Mouse (Mus musculus) heart, embryonic 11.5 days (tissue): Measurements from ENCODE around the gene Leng9. TPM values are rescaled to one million over a fixed set of nuclear protein-coding genes. Genes with fewer than 3 reads are reported as not detected.

Experiments used
- ATAC-seq: fragments of 200-750 bp; cut with Nextera tagmentation; replicated peaks from 2 replicates; pipeline ENCODE4 v1.8.0; 2017; ENCODE audit warnings: moderate library complexity; ENCODE audit not compliant: insufficient number of reproducible peaks, low FRiP score, low TSS enrichment
- H3K27ac ChIP-seq: fragments of 300-500 bp; sonication (generic); 2 replicates; pipeline ENCODE4 v1.5.1; 2014; ENCODE audit warnings: mild to moderate bottlenecking, low read depth, low read length
- H3K27me3 ChIP-seq: fragments of 300-500 bp; sonication (generic); 2 replicates; pipeline ENCODE4 v1.6.1; 2014; ENCODE audit warnings: mild to moderate bottlenecking, low read length, mixed read lengths; ENCODE audit not compliant: control insufficient read depth, insufficient read depth
- H3K36me3 ChIP-seq: fragments of 300-500 bp; sonication (generic); 2 replicates; pipeline ENCODE4 v1.6.1; 2014; ENCODE audit warnings: mild to moderate bottlenecking, low read length, moderate library complexity, mixed read lengths; ENCODE audit not compliant: control insufficient read depth, insufficient read depth
- H3K4me1 ChIP-seq: fragments of 300-500 bp; sonication (generic); 2 replicates; pipeline ENCODE4 v1.6.1; 2014; ENCODE audit warnings: low read length; ENCODE audit not compliant: control insufficient read depth, insufficient read depth
- H3K4me2 ChIP-seq: fragments of 300-500 bp; sonication (generic); 2 replicates; pipeline ENCODE4 v1.6.1; 2014; ENCODE audit warnings: mild to moderate bottlenecking, moderate library complexity
- H3K4me3 ChIP-seq: fragments of 300-500 bp; sonication (generic); 2 replicates; pipeline ENCODE4 v1.5.1; 2014; ENCODE audit warnings: low read depth, low read length
- H3K9ac ChIP-seq: fragments of 300-500 bp; sonication (generic); 2 replicates; pipeline ENCODE4 v1.6.1; 2014; ENCODE audit warnings: mild to moderate bottlenecking, low read depth, low read length, moderate library complexity
- H3K9me3 ChIP-seq: fragments of 300-500 bp; sonication (generic); replicated peaks from 2 replicates; pipeline ENCODE4 v1.6.1; 2016; ENCODE audit warnings: low read length; ENCODE audit not compliant: control insufficient read depth
- WGBS: fragments of 180-500 bp; shearing (Covaris S2); extraction: QIAGEN DNeasy Blood & Tissue Kit; methylation state at CpG from one replicate; pipeline ENCODE4 v1.1.7; 2014; ENCODE audit not compliant: insufficient replicate concordance; 5-methylcytosine and 5-hydroxymethylcytosine counted together
- polyA plus RNA-seq: library from polyadenylated mRNA; unstranded; fragments of >200 nt; fragmentation: Nextera tagmentation; extraction: Ambion mirVana; gene quantifications from 2 replicates; pipeline ENCODE4 v1.2.1, GENCODE M21; 2014

Gene Leng9
- polyA plus RNA-seq, 1 experiment from 2014 or later, result 1.4 TPM

GRCm38 (mm10) chr7:4146241-4147180 lies 3.7 kb downstream of the Leng9 start:
- ATAC-seq, result no peak
- 93% methylated on average over 23 of the region's 23 CpGs for WGBS

GRCm38 (mm10) chr7:4145552-4146190 lies 4.5 kb downstream of the Leng9 start:
- Histone ChIP-seq H3K4me2 (no peak overlapping the region), H3K4me3 (no peak overlapping the region), H3K4me1 (peaks cover 6% of the 10 kb centered on the region; the same call in 1 of the 2 replicates), H3K9ac (no peak overlapping the region), H3K9me3 (no peaks in the 10 kb centered on the region), H3K36me3 (peaks cover 55% of the 10 kb centered on the region), H3K27ac (no peak overlapping the region), H3K27me3 (peaks cover under 1% of the 10 kb centered on the region; the same call in 1 of the 2 replicates)
- 69% methylated on average over 6 of the region's 6 CpGs for WGBS
- no peak for ATAC-seq

More at GRCm38 (mm10) chr7:4146241-4147180, 3.7 kb downstream of the Leng9 start:
- H3K4me2 ChIP-seq, result no peak overlapping the region
- H3K9me3 ChIP-seq, result no peaks in the 10 kb centered on the region
- peaks cover 14% of the 10 kb centered on the region; the same call in 1 of the 2 replicates for H3K4me1 ChIP-seq
- no peak overlapping the region for H3K9ac ChIP-seq
- H3K36me3 ChIP-seq, result peaks cover 52% of the 10 kb centered on the region
- H3K4me3 ChIP-seq, result no peak overlapping the region
- H3K27ac ChIP-seq, result no peak overlapping the region
- peaks cover 8% of the 10 kb centered on the region; the same call in 1 of the 2 replicates for H3K27me3 ChIP-seq

GRCm38 (mm10) chr7:4144766-4145551 lies 5.2 kb downstream of the Leng9 start:
- ATAC-seq, result no peak
- H3K4me1 ChIP-seq, result peaks cover 6% of the 10 kb centered on the region; the same call in 1 of the 2 replicates
- H3K4me3 ChIP-seq, result no peak overlapping the region
- no peaks in the 10 kb centered on the region for H3K9me3 ChIP-seq
- 94% methylated on average over 20 of the region's 20 CpGs for WGBS
- no peak overlapping the region for H3K27ac ChIP-seq
- no peak overlapping the region for H3K9ac ChIP-seq
- no peaks in the 10 kb centered on the region for H3K27me3 ChIP-seq
- H3K4me2 ChIP-seq, result no peak overlapping the region
- peaks cover 61% of the 10 kb centered on the region for H3K36me3 ChIP-seq

- no peaks in the 10 kb centered on the region for H3K9me3 ChIP-seq
- no peaks in the 10 kb centered on the region for H3K27me3 ChIP-seq
- no peak overlapping the region for H3K4me3 ChIP-seq
- H3K36me3 ChIP-seq, result peaks cover 70% of the 10 kb centered on the region
- 92% methylated on average over 13 of the region's 13 CpGs for WGBS
- H3K9ac ChIP-seq, result no peak overlapping the region
- no peak for ATAC-seq
- no peak overlapping the region for H3K27ac ChIP-seq
- H3K4me1 ChIP-seq, result peaks cover 6% of the 10 kb centered on the region; the same call in 1 of the 2 replicates
- no peak overlapping the region for H3K4me2 ChIP-seq
Measured at GRCm38 (mm10) chr7:4144046-4144445, 6.1 kb downstream of the Leng9 start.

- Histone ChIP-seq H3K9ac (no peak overlapping the region), H3K4me1 (peaks cover 3% of the 10 kb centered on the region; the same call in 1 of the 2 replicates), H3K27ac (no peak overlapping the region), H3K27me3 (no peaks in the 10 kb centered on the region), H3K4me2 (no peak overlapping the region), H3K4me3 (no peak overlapping the region), H3K36me3 (peaks cover 70% of the 10 kb centered on the region), H3K9me3 (no peaks in the 10 kb centered on the region)
- 95% methylated on average over 19 of the region's 19 CpGs for WGBS
- ATAC-seq, result no peak
Measured at GRCm38 (mm10) chr7:4143506-4143905, 6.7 kb downstream of the Leng9 start.

GRCm38 (mm10) chr7:4142796-4143445 lies 7.3 kb downstream of the Leng9 start:
- Histone ChIP-seq H3K4me3 (no peak overlapping the region), H3K9me3 (no peaks in the 10 kb centered on the region), H3K27ac (no peak overlapping the region), H3K36me3 (peaks cover 70% of the 10 kb centered on the region), H3K27me3 (no peaks in the 10 kb centered on the region), H3K9ac (no peak overlapping the region), H3K4me2 (no peak overlapping the region), H3K4me1 (peaks cover 2% of the 10 kb centered on the region)
- no peak for ATAC-seq
- WGBS, result 92% methylated on average over 10 of the region's 10 CpGs

- H3K27me3 ChIP-seq, result no peaks in the 10 kb centered on the region
- 93% methylated on average over 6 of the region's 6 CpGs for WGBS
Measured at GRCm38 (mm10) chr7:4141648-4142325, 8.4 kb downstream of the Leng9 start.

More at GRCm38 (mm10) chr7:4141648-4142325, 8.4 kb downstream of the Leng9 start:
- peaks cover 6% of the 10 kb centered on the region for H3K4me1 ChIP-seq
- peaks cover 65% of the 10 kb centered on the region for H3K36me3 ChIP-seq
- H3K4me2 ChIP-seq, result no peak overlapping the region
- no peak for ATAC-seq
- no peak overlapping the region for H3K27ac ChIP-seq
- no peak overlapping the region for H3K4me3 ChIP-seq
- no peaks in the 10 kb centered on the region for H3K9me3 ChIP-seq
- H3K9ac ChIP-seq, result no peak overlapping the region
